Mouse (Mus musculus) thymus, adult 2 months (tissue): ENCODE results near the gene Meox2.

Experiments used
- CTCF ChIP-seq: fragments of 200-500 bp; IDR thresholded peaks from 2 replicates; pipeline ENCODE4 v1.5.1; 2012; ENCODE audit warnings: mild to moderate bottlenecking, control low read depth, low read length, moderate library complexity, borderline replicate concordance; ENCODE audit not compliant: control insufficient read depth, poor library complexity, insufficient read depth; ENCODE audit errors: extremely low read depth
- POLR2A ChIP-seq: fragments of 200-500 bp; IDR thresholded peaks from 2 replicates; pipeline ENCODE4 v1.6.1; 2012; ENCODE audit warnings: mild to moderate bottlenecking, low read length, control low read depth, moderate library complexity; ENCODE audit not compliant: control insufficient read depth, poor library complexity, insufficient read depth; ENCODE audit errors: extremely low read depth

DNA sequence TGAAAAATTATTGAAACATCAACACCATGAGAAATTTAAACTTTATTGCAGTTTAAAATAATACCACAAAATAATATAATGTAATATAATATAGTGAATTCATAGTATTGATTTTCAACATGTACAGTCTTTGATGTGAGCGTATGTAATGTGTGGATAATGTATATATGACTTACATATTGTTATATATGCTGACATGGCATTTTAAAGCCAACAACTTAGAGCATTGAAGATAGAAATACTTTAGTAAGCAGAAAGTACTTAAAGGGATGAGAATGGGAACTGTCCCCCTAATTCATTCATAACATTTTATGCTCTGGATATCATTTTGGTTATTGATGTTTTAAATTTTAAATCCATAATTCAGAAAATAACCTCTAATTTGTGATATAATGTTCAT is 35.5 kb downstream of the Meox2 start:
- TF ChIP-seq CTCF (no peak), POLR2A (no peak)
